In genomic region chr10:42978346-42978745, GRCm38 (mm10) we compare ENCODE assay signal across 17 mouse cellular contexts.
"Had no signal": no experiment of that assay in that cellular context is flagged by ENCODE, and none has a peak within 500 bp of the region (broad histone marks: within the 10 kb centered on the region; RNA-seq: fewer than 3 reads in every experiment).

No protein-coding gene starts in this region.

- H3K9ac ChIP-seq: neural tube, embryonic 12.5 days; neural tube, embryonic 13.5 days; neural tube, embryonic 15.5 days; stomach, embryonic 15.5 days had no signal

- H3K27me3 ChIP-seq: neural tube, embryonic 15.5 days; stomach, embryonic 15.5 days had no signal

- H3K4me2 ChIP-seq: neural tube, embryonic 12.5 days; neural tube, embryonic 13.5 days; neural tube, embryonic 15.5 days; stomach, embryonic 15.5 days had no signal

- H3K4me3 ChIP-seq: neural tube, embryonic 12.5 days; neural tube, embryonic 13.5 days; neural tube, embryonic 15.5 days; stomach, embryonic 15.5 days had no signal

- H3K9me3 ChIP-seq: neural tube, embryonic 12.5 days; neural tube, embryonic 13.5 days; neural tube, embryonic 15.5 days; stomach, embryonic 15.5 days had no signal

- DNase-seq: retina, postnatal 1 day; right cerebral cortex, adult 18-20 months; right cerebral cortex, postnatal 14 days; right cerebral cortex, postnatal 25 days; right cerebral cortex, postnatal 4 days; spleen, adult 18-20 months; thymus, adult 18-20 months; thymus, adult 2 months; thymus, postnatal 14 days; thymus, postnatal 25 days; thymus, postnatal 36 days; thymus, postnatal 4 days had no signal

- H3K27ac ChIP-seq: neural tube, embryonic 12.5 days; neural tube, embryonic 13.5 days; neural tube, embryonic 15.5 days; stomach, embryonic 15.5 days; stomach, postnatal 0 days had no signal

- H3K36me3 ChIP-seq: neural tube, embryonic 12.5 days; neural tube, embryonic 13.5 days; neural tube, embryonic 15.5 days; stomach, embryonic 15.5 days had no signal

- H3K4me1 ChIP-seq: stomach, embryonic 15.5 days had no signal
